Mouse (Mus musculus) c-Kit-positive CD71-negative TER-119-negative erythroid progenitor cells, embryonic 14.5 days (primary cell): ENCODE measurements at regions not wholly inside any gene's neighbourhood (a gene's known extent, or its start where the extent isn't known, plus 50 kb on each side); places are given as distances from the start of the nearest gene placed in this dataset.

ENCODE experiments used
- DNase-seq: peaks from one replicate; pipeline ENCODE4 v3.0.0-alpha.2; 2013; ENCODE audit warnings: low read depth

- no peak for DNase-seq
Measured at GRCm38 (mm10) chr17:92159325-92159724, 1039.5 kb upstream of the Adcyap1 start.

GRCm38 (mm10) chr17:92185740-92186139 is 1013.1 kb upstream of the Adcyap1 start:
- DNase-seq = no peak

GRCm38 (mm10) chr17:92210730-92211129 is 988.1 kb upstream of the Adcyap1 start:
- DNase-seq = peak; percentile 1

- no peak for DNase-seq
Measured at GRCm38 (mm10) chr17:92216464-92216863, 982.4 kb upstream of the Adcyap1 start.
